Mouse (Mus musculus) ES-E14 (cell line): ENCODE results near the gene B4galt2.

ENCODE experiments used
- CHD2 ChIP-seq: IDR thresholded peaks from 2 replicates; pipeline ENCODE4 v1.6.1; 2014; ENCODE audit warnings: mild to moderate bottlenecking, low read depth, low read length, inconsistent platforms
- HCFC1 ChIP-seq: IDR thresholded peaks from 2 replicates; pipeline ENCODE4 v1.6.1; 2012; ENCODE audit warnings: low read length, inconsistent platforms, borderline replicate concordance; ENCODE audit not compliant: insufficient read depth
- MAFK ChIP-seq: IDR thresholded peaks from 2 replicates; pipeline ENCODE4 v1.6.1; 2014; ENCODE audit warnings: mild to moderate bottlenecking, low read depth, low read length, inconsistent platforms; ENCODE audit not compliant: insufficient read depth
- ZC3H11A ChIP-seq: IDR thresholded peaks from 2 replicates; pipeline ENCODE4 v1.6.1; 2012; ENCODE audit warnings: low read depth, mild to moderate bottlenecking, inconsistent platforms, low read length, borderline replicate concordance
- ZNF384 ChIP-seq: IDR thresholded peaks from 2 replicates; pipeline ENCODE4 v1.6.1; 2012; ENCODE audit warnings: low read depth, low read length, inconsistent platforms

- TF ChIP-seq CHD2 (no peak), ZNF384 (no peak), HCFC1 (no peak), ZC3H11A (no peak), MAFK (no peak)
These were observed 11.3 kb upstream of the B4galt2 start for GRCm38 (mm10) chr4:117894601-117895000.
